Mouse (Mus musculus) intestine, embryonic 16.5 days (tissue): Measurements from ENCODE around the gene Sept5. TPM values are rescaled to one million over a fixed set of nuclear protein-coding genes. Genes with fewer than 3 reads are reported as not detected.
A peak's percentile ranks its signal among the peaks of the same experiment; 100 is the strongest.

Experiments
- ATAC-seq: fragments of 200-750 bp; cut with Nextera tagmentation; 2 replicates; pipeline ENCODE4 v1.8.0; 2017; ENCODE audit warnings: moderate TSS enrichment, moderate library complexity
- H3K27ac ChIP-seq: fragments of 300-500 bp; sonication (generic); 2 replicates; pipeline ENCODE4 v1.5.1; 2014; ENCODE audit warnings: mild to moderate bottlenecking, low read length
- H3K27me3 ChIP-seq: fragments of 300-500 bp; sonication (generic); replicated peaks from 2 replicates; pipeline ENCODE4 v1.6.1; 2014; ENCODE audit warnings: low read length, control low read depth, mixed read lengths; ENCODE audit not compliant: control insufficient read depth, insufficient read depth
- H3K36me3 ChIP-seq: fragments of 300-500 bp; sonication (generic); 2 replicates; pipeline ENCODE4 v1.6.1; 2014; ENCODE audit warnings: low read length, control low read depth; ENCODE audit not compliant: control insufficient read depth, insufficient read depth
- H3K4me1 ChIP-seq: fragments of 300-500 bp; sonication (generic); 2 replicates; pipeline ENCODE4 v1.6.1; 2014; ENCODE audit warnings: low read length, control low read depth, mixed read lengths; ENCODE audit not compliant: control insufficient read depth, insufficient read depth
- H3K4me2 ChIP-seq: fragments of 300-500 bp; sonication (generic); 2 replicates; pipeline ENCODE4 v1.6.1; 2014; ENCODE audit warnings: low read depth, low read length, control low read depth
- H3K4me3 ChIP-seq: fragments of 300-500 bp; sonication (generic); 2 replicates; pipeline ENCODE4 v1.5.1; 2014; ENCODE audit warnings: mild to moderate bottlenecking, low read length
- H3K9ac ChIP-seq: fragments of 300-500 bp; sonication (generic); 2 replicates; pipeline ENCODE4 v1.6.1; 2014; ENCODE audit warnings: low read depth, low read length
- H3K9me3 ChIP-seq: fragments of 300-500 bp; sonication (generic); 2 replicates; pipeline ENCODE4 v1.6.1; 2016; ENCODE audit warnings: low read length, control low read depth; ENCODE audit not compliant: control insufficient read depth
- WGBS: fragments of 180-500 bp; shearing (Covaris S2); extraction: QIAGEN DNeasy Blood & Tissue Kit; methylation state at CpG from one replicate; pipeline ENCODE4 v1.1.7; 2014; 5-methylcytosine and 5-hydroxymethylcytosine counted together
- polyA plus RNA-seq: library from polyadenylated mRNA; unstranded; fragments of >200 nt; fragmentation: Nextera tagmentation; extraction: Ambion mirVana; gene quantifications from 2 replicates; pipeline ENCODE4 v1.2.1, GENCODE M21; 2015

Sept5 gene
- polyA plus RNA-seq, 1 experiment from 2014 or later: 52.5 TPM

DNA sequence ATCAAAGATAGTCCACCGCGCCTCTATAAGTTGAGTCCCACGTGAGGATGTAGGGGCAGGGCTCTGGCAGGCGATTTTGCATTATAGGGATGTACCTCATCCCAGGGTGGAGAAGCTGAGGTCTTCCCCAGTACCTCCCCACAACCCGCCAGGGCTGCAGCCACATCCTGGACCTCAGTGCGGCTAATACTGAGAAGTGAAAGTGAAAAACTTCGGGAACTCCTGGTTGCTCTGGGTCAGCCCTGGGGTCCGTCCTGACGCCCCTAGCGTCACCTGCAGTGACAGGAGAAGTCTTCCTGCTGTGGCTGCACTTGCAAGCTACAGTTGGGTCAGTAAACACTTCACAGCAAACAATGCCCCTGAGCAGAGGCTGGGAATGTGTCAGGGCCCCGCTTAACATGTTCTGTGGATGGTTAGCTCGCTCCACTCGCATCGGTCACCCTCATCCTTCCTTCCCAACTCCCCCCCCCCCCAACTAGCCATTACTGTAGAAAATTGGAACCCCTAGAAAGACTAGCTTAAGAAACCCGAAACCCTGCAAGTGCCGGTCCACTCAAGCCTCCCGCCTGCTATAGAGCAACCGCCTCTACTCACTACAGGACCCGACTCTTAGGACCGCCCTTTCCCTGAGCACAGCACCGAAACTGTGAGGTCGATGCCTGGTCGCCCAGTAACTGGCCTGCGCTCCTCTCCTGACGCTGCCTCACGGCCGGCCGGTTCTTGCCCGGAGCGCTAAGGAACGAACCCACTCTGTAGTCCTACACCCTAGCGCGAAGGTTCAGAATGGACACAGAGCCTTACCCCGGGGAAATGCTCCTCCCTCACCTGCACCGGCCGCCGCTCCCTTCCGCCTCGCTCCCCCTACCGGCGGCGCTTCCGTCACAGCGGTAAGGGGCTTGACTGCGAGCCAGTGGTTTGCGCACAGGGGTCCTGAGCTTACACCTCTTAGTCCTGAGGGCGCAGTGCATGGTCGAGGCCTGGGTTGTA is 39.7 kb downstream of the Sept5 start, which contains the start of gene Tbx1:
TSS of gene Tbx1 (minus strand) at position 868 of the 987 bp plus-strand sequence.
- peaks cover 36% of the 10 kb centered on the region for H3K4me1 ChIP-seq
- no peak within 1 kb of the TSS for H3K27ac ChIP-seq
- no peaks in the 10 kb centered on the region for H3K9me3 ChIP-seq
- no peaks in the 10 kb centered on the region for H3K36me3 ChIP-seq
- H3K9ac ChIP-seq: peak within 1 kb of the TSS; percentile 53; the same call in 1 of the 2 replicates
- 3% methylated on average over 48 of the region's 48 CpGs for WGBS
- peak within 1 kb of the TSS; percentile 51 for H3K4me3 ChIP-seq
- peak within 1 kb of the TSS; percentile 75 for H3K4me2 ChIP-seq
- peak; percentile 36 for ATAC-seq
- H3K27me3 ChIP-seq: peaks cover 78% of the 10 kb centered on the region

DNA sequence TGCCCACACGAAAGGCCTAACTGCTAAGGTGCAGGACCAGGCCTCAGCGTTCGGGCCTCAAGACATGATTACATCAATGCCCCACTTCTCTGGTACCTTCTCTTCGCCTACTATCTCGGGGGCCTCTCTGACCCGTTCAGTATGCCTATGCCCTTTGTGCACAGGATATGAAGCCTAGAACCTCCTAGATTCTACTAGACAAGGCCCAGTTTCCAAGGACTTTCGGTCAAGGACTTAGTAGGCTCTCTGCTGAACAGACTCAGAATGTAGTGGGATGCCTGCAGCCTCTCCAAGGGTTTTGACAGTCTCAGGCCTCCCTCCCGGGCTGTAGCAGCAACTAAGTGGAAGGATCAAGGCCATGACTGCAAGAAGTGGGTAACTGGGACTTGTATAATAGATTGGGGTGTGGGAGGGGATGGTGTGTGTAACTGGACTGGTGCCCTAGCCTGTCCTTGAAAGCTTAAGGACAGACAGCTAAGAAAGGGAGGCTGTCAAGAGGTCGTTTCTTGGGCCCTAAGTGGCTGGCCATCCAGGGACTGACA is 40.6 kb downstream of the Sept5 start:
- no peak overlapping the region for H3K27ac ChIP-seq
- ATAC-seq: no peak
- H3K9ac ChIP-seq: no peak overlapping the region
- no peak overlapping the region for H3K4me3 ChIP-seq
- H3K4me1 ChIP-seq: peaks cover 36% of the 10 kb centered on the region
- WGBS: 42% methylated on average over 9 of the region's 9 CpGs
- H3K4me2 ChIP-seq: no peak overlapping the region
- H3K36me3 ChIP-seq: no peaks in the 10 kb centered on the region
- peaks cover 85% of the 10 kb centered on the region for H3K27me3 ChIP-seq
- no peaks in the 10 kb centered on the region for H3K9me3 ChIP-seq

DNA sequence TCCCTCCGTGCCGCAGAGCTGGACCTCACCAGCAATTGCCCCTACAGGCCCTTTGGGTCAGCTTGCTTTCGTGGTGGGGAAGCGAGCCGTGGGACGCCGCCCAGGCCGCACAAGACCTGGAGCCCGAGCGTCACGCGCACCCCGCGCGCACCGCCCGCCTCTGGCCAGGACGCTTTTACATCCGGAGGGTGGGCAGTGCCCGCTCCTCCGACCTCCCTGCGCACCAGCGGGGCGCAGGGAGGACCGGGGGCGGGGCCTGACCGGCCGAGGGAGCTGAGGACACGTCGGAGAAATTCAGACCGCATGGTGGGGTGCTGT is 41.1 kb downstream of the Sept5 start:
- Histone ChIP-seq H3K4me1 (peaks cover 36% of the 10 kb centered on the region), H3K4me3 (peak overlapping the region; percentile 29; the same call in 1 of the 2 replicates), H3K27me3 (peaks cover 89% of the 10 kb centered on the region), H3K9ac (no peak overlapping the region), H3K9me3 (no peaks in the 10 kb centered on the region), H3K36me3 (no peaks in the 10 kb centered on the region), H3K4me2 (no peak overlapping the region), H3K27ac (no peak overlapping the region)
- WGBS: 9% methylated on average over 29 of the region's 31 CpGs
- ATAC-seq: no peak

DNA sequence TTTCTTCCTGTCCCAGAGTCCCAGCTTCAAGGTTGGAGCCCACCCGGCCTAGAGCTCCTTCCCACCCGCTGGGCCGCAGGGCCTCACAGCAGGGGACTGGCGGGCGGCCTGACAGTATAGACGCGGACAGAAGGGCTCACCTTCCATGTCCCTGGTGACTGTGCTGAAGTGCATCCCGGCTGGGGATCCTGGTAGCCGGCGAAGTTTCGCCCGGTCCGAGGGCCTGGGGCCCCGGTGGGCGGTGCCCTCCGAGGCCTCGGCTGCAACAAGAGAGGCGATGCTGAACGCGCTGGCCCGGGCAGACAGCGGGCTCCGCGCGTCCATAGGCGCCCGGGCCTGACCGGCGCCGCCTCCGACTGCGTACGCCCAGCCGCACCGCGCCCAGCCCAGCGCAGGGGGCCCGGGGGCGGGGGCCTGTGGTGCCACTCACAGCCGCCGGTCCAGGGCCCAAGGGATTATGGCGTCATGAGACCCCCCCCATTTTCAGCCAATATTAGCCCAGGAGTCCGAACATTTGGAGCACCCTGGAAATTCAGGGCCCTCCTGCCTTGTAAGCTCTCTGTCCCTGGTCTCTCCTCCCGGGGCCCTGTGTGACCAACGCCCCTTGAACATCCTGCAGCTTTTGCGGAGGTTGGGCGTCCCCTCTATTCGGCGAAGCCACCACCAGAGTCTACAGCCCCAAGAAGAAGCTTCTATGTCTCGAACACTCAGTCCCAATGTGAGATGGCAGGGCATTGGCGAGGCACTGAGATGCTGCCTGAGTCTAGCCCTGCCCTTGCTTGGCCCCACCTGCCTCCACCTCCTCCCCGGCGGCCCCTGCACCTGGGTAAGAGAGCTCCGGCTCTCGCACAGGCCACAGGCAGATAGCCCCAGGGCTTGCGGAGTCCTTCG is 41.7 kb downstream of the Sept5 start:
- peak overlapping the region; percentile 22 for H3K4me2 ChIP-seq
- peaks cover 93% of the 10 kb centered on the region for H3K27me3 ChIP-seq
- WGBS: 2% methylated on average over 52 of the region's 57 CpGs
- peaks cover 36% of the 10 kb centered on the region for H3K4me1 ChIP-seq
- H3K4me3 ChIP-seq: peak overlapping the region; percentile 29
- ATAC-seq: no peak
- H3K27ac ChIP-seq: no peak overlapping the region
- H3K9me3 ChIP-seq: no peaks in the 10 kb centered on the region
- no peaks in the 10 kb centered on the region for H3K36me3 ChIP-seq
- no peak overlapping the region for H3K9ac ChIP-seq

DNA sequence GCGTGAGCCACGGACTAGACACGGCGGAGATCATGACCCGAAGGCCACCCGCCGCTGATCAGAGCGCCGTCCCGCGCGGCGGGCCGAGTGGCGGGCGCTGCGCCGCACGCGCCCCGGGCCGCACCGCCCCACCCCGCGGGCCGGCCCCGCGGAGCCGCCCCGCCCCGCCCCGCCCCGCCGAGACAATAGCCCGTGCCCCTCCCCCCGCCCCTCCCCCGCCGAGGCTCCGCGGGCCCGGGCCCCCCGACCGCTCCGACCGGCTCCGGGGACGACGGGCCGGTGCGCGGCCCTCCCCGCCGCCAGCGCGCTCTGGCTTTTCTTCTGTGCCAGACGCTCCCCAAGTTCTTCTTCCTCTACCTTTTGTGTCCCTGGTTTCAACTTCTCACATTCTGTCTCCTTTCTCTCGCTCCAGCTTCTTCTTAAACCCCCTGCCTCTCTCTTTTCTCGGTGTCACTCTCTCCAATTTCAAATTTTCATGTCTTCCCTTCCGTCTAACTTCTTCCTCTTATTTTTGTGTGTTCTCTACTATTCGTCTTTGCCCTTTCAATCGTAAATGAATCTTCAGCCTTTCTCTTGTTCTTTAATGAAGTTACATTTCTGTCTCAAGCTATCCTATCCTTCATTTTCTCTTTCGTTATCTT is 42.7 kb downstream of the Sept5 start:
- H3K4me2 ChIP-seq: peak overlapping the region; percentile 77
- H3K36me3 ChIP-seq: no peaks in the 10 kb centered on the region
- H3K4me1 ChIP-seq: peaks cover 43% of the 10 kb centered on the region
- ATAC-seq: no peak
- H3K9ac ChIP-seq: no peak overlapping the region
- H3K4me3 ChIP-seq: peak overlapping the region; percentile 50
- 4% methylated on average over 12 of the region's 62 CpGs for WGBS
- H3K9me3 ChIP-seq: no peaks in the 10 kb centered on the region
- peaks cover 96% of the 10 kb centered on the region for H3K27me3 ChIP-seq
- no peak overlapping the region for H3K27ac ChIP-seq

DNA sequence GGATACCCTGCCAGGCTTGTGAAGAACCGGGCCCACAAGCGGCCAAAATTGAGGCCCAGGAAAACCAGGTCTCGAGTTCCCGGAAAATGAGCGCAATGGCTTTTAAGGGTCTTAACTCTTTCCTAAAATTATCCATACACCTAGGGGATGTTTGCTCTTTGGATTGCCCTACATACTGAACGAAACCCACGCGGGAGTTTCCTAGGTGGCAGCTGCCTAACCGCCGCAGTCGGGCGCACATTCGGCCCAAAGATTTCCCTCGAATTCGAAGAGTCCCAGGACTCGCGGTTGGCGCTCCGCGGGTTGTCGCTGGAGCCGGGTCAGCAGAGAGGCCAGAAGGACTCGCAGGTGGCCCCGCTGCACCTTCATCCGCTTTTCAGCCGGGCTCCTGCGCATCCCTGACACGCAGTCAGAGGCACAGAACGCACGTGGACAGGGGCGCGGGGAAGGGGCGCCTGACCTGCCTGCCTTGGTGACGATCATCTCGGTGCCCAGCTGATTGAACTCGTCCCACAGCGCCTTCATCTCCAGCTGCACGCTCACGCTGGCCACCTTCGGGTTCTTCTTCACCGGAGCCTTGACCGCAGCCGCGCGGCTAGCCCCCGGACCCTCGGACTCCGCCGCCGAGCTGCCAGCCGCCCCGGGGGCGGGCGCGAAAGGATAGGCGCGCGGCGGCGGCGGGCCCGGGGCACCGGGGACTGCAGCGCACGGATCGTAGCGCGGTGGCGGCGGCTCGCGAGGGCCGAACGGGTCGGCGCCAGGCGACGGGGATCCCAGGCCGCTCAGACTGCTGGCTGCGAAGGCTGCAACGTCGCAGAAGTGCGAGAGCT is 43.5 kb downstream of the Sept5 start:
- 4% methylated on average over 82 of the region's 83 CpGs for WGBS
- peaks cover 44% of the 10 kb centered on the region for H3K4me1 ChIP-seq
- peak overlapping the region; percentile 49; the same call in 1 of the 2 replicates for H3K9ac ChIP-seq
- no peak for ATAC-seq
- H3K4me3 ChIP-seq: peak overlapping the region; percentile 50
- H3K27ac ChIP-seq: no peak overlapping the region
- H3K9me3 ChIP-seq: no peaks in the 10 kb centered on the region
- H3K4me2 ChIP-seq: peak overlapping the region; percentile 77
- H3K27me3 ChIP-seq: peaks cover 97% of the 10 kb centered on the region
- no peaks in the 10 kb centered on the region for H3K36me3 ChIP-seq

DNA sequence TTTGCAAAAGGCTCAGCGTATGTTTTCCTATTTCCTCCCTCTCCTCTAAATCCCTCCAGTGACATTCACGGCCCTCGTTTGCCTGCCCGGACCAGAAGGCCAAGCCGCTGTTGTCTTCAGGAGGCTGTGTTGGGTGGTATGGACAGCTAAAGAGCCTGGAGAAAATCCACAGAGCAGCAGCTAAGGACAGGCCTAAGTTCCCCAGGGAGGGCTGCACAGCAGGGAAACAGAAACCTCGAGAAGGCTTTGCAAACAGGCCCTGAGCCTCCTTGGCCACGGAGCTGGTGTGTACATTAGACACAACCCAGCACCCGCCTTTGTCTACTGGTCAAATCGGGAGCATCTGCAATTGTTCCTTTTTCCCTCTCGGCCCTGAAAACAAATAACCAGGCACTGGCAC is 44.1 kb downstream of the Sept5 start:
- no peak overlapping the region for H3K9ac ChIP-seq
- WGBS: 27% methylated on average over 10 of the region's 10 CpGs
- no peak overlapping the region for H3K27ac ChIP-seq
- 0 out of 2 replicates have a peak overlapping the region, but pooled peaks have one; percentile 12 for H3K4me3 ChIP-seq
- no peaks in the 10 kb centered on the region for H3K36me3 ChIP-seq
- H3K4me1 ChIP-seq: peaks cover 39% of the 10 kb centered on the region
- peaks cover 97% of the 10 kb centered on the region for H3K27me3 ChIP-seq
- ATAC-seq: no peak
- H3K4me2 ChIP-seq: no peak overlapping the region
- H3K9me3 ChIP-seq: no peaks in the 10 kb centered on the region

DNA sequence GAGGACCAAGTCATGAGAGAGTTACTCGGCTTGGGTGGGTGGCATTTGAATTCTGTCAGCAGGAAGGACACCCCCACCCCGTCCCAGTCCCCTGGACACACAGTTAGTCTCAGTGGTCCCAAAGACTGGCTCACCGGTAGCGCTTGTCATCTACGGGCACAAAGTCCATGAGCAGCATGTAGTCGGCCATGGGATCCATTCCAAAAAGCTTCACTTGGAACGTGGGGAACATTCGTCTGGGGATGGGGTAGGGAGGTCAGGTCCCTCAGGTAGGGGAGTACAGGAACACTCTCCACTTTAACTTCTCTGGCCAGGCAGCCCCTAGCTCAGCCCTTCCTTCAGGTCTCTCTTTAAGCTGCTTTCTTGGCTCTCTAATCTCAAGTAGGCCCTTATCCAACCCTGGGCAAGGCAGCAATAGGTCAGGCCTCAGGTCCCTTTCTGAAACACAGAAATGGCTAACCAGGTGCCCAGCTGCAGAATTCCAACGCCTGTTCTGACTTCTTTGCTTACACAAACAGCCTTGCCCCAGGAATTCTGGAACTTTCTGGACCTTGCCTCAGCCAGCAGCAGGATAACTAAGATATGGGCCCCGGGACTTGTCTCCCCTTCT is 44.7 kb downstream of the Sept5 start:
- H3K4me2 ChIP-seq: no peak overlapping the region
- H3K27me3 ChIP-seq: peaks cover 97% of the 10 kb centered on the region
- WGBS: 46% methylated on average over 10 of the region's 10 CpGs
- no peak for ATAC-seq
- no peak overlapping the region for H3K4me3 ChIP-seq
- no peak overlapping the region for H3K9ac ChIP-seq
- H3K9me3 ChIP-seq: no peaks in the 10 kb centered on the region
- no peak overlapping the region for H3K27ac ChIP-seq
- H3K36me3 ChIP-seq: no peaks in the 10 kb centered on the region
- H3K4me1 ChIP-seq: peaks cover 33% of the 10 kb centered on the region
